In genomic region chr1:92699048-92699447, GRCm38 (mm10) we compare ENCODE assay signal across 9 mouse cellular contexts. TPM values are rescaled to one million over a fixed set of nuclear protein-coding genes. Genes with fewer than 3 reads are reported as not detected.
DNase-seq lines count a peak whose midpoint lies in the region; ATAC-seq and TF ChIP-seq lines count a peak whose summit lies in the region.
"Had no signal": no experiment of that assay in that cellular context is flagged by ENCODE, and none has a peak within 500 bp of the region (broad histone marks: within the 10 kb centered on the region; RNA-seq: fewer than 3 reads in every experiment).

No protein-coding gene starts in this region.

- 2% methylated on average over 9 of the region's 9 CpGs for WGBS in forebrain, embryonic 12.5 days
- 7% methylated on average over 9 of the region's 9 CpGs for WGBS in heart, embryonic 15.5 days

- H3K4me2 ChIP-seq in forebrain, embryonic 12.5 days = peak overlapping the region; percentile 32
- H3K4me2 ChIP-seq in heart, embryonic 15.5 days = no peak overlapping the region

- no peaks in the 10 kb centered on the region for H3K79me2 ChIP-seq in C2C12 (ENCODE audit: control insufficient read depth, insufficient read depth)

- H3K9ac ChIP-seq in forebrain, embryonic 12.5 days = no peak overlapping the region
- no peak overlapping the region for H3K9ac ChIP-seq in heart, embryonic 15.5 days

- peak overlapping the region; percentile 75 for H3K27ac ChIP-seq in forebrain, embryonic 12.5 days
- peak overlapping the region; percentile 82 for H3K27ac ChIP-seq in heart, embryonic 15.5 days

- no peak for TF ChIP-seq CTCF in C2C12 (IDR thresholded peaks at IDR 0.05; ENCODE audit: control insufficient read depth, insufficient read depth, insufficient read length)

- H3K36me3 ChIP-seq in C2C12 (ENCODE audit: control insufficient read depth, insufficient read depth) = no peaks in the 10 kb centered on the region
- H3K36me3 ChIP-seq in forebrain, embryonic 12.5 days (replicated peaks) = no peaks in the 10 kb centered on the region
- no peaks in the 10 kb centered on the region for H3K36me3 ChIP-seq in heart, embryonic 15.5 days

- peaks cover 31% of the 10 kb centered on the region for H3K4me1 ChIP-seq in forebrain, embryonic 12.5 days
- peaks cover 54% of the 10 kb centered on the region for H3K4me1 ChIP-seq in heart, embryonic 15.5 days (replicated peaks)

- peak; percentile 74 to 75 for DNase-seq in layer of hippocampus, postnatal 14 days (ENCODE audit: low spot score in 2 of 2)
- DNase-seq in lung, postnatal 36 days = peak; percentile 58
- peak; percentile 31 to 54 for DNase-seq in right cerebral cortex, postnatal 36 days (ENCODE audit: low spot score in 2 of 2)

- peak; percentile 60 for ATAC-seq in cerebellum, adult (ENCODE audit: insufficient number of reproducible peaks, low FRiP score, low TSS enrichment)
- peak; percentile 90 for ATAC-seq in forebrain, embryonic 12.5 days (ENCODE audit: low FRiP score)
- peak; percentile 85 for ATAC-seq in heart, embryonic 15.5 days (replicated peaks; ENCODE audit: insufficient number of reproducible peaks, insufficient read depth, low FRiP score, low read depth)
- no peak for ATAC-seq in activated CD4-positive, CD25-positive, alpha-beta regulatory T cell, adult 4 months

- H3ac ChIP-seq in C2C12 (ENCODE audit: control insufficient read depth, insufficient read length, low read depth) = no peak overlapping the region

- H3K9me3 ChIP-seq in forebrain, embryonic 12.5 days = no peaks in the 10 kb centered on the region
- H3K9me3 ChIP-seq in heart, embryonic 15.5 days (replicated peaks) = no peaks in the 10 kb centered on the region

- no peak overlapping the region for H3K4me3 ChIP-seq in C2C12 (ENCODE audit: insufficient read depth, poor library complexity, severe bottlenecking)
- H3K4me3 ChIP-seq in forebrain, embryonic 12.5 days (replicated peaks) = no peak overlapping the region
- no peak overlapping the region for H3K4me3 ChIP-seq in heart, embryonic 15.5 days

- H3K79me3 ChIP-seq in C2C12 (ENCODE audit: low read depth) = no peaks in the 10 kb centered on the region

- no peaks in the 10 kb centered on the region for H3K27me3 ChIP-seq in C2C12 (ENCODE audit: control insufficient read depth, insufficient read depth, insufficient read length)
- H3K27me3 ChIP-seq in forebrain, embryonic 12.5 days = peaks cover 4% of the 10 kb centered on the region; the same call in 1 of the 2 replicates
- H3K27me3 ChIP-seq in heart, embryonic 15.5 days = no peaks in the 10 kb centered on the region

TF ChIP-seq in C2C12, 6 proteins besides CTCF, POLR2A, EP300 and RAD21:
- TF ChIP-seq MYOD1 (IDR thresholded peaks at IDR 0.05; ENCODE audit: control insufficient read depth, insufficient read length, low read depth) = peak; percentile 96
- TF ChIP-seq USF1 (IDR thresholded peaks at IDR 0.05; ENCODE audit: low read depth) = peak; percentile 40
- TF ChIP-seq FOSL1 (IDR thresholded peaks at IDR 0.05; ENCODE audit: insufficient read depth, low read length, poor library complexity, severe bottlenecking) = no peak
- TF ChIP-seq MAX (IDR thresholded peaks at IDR 0.05) = peak; percentile 56

RNA-seq across cellular contexts. Expression of gene Otos, which starts 50.4 kb away (rescaled TPM):
- polyA plus RNA-seq in C2C12 (2012; fragmentation: generic; extraction: Trizol) = not detected
- 0.12 and 0.20 TPM in 2 replicates for polyA plus RNA-seq in forebrain, embryonic 12.5 days (2016; fragmentation: Nextera tagmentation; extraction: Ambion mirVana)
- 0.19 TPM in 1 of 2 replicates, not detected in the other for polyA plus RNA-seq in heart, embryonic 15.5 days (2015; fragmentation: Nextera tagmentation; extraction: Ambion mirVana)
- 1 to 10 TPM in 1 of 2 experiments, under 1 TPM in 1; 0.60 to 1.0 TPM for total RNA-seq in layer of hippocampus, postnatal 14 days (2021)
- polyA plus RNA-seq in activated CD4-positive, CD25-positive, alpha-beta regulatory T cell, adult 4 months (2017; shearing (Covaris generic)) = 1 to 10 TPM; 2.3 to 3.9 TPM
- total RNA-seq: adrenal gland, postnatal 36 days had no signal

RNA-seq across cellular contexts. Expression of gene Cops9, which starts 57.3 kb away (rescaled TPM):
- polyA plus RNA-seq in C2C12 (2012; fragmentation: generic; extraction: Trizol) = 430 TPM
- 383 and 390 TPM in 2 replicates for polyA plus RNA-seq in forebrain, embryonic 12.5 days (2016; fragmentation: Nextera tagmentation; extraction: Ambion mirVana)
- polyA plus RNA-seq in heart, embryonic 15.5 days (2015; fragmentation: Nextera tagmentation; extraction: Ambion mirVana) = 365 and 436 TPM in 2 replicates
- 100 to 1,000 TPM; 315 to 327 TPM for total RNA-seq in layer of hippocampus, postnatal 14 days (2021)
- 100 to 1,000 TPM; 241 to 311 TPM for polyA plus RNA-seq in activated CD4-positive, CD25-positive, alpha-beta regulatory T cell, adult 4 months (2017; shearing (Covaris generic))
